9 mouse cellular contexts compared by ENCODE assay signal in the genomic region with DNA sequence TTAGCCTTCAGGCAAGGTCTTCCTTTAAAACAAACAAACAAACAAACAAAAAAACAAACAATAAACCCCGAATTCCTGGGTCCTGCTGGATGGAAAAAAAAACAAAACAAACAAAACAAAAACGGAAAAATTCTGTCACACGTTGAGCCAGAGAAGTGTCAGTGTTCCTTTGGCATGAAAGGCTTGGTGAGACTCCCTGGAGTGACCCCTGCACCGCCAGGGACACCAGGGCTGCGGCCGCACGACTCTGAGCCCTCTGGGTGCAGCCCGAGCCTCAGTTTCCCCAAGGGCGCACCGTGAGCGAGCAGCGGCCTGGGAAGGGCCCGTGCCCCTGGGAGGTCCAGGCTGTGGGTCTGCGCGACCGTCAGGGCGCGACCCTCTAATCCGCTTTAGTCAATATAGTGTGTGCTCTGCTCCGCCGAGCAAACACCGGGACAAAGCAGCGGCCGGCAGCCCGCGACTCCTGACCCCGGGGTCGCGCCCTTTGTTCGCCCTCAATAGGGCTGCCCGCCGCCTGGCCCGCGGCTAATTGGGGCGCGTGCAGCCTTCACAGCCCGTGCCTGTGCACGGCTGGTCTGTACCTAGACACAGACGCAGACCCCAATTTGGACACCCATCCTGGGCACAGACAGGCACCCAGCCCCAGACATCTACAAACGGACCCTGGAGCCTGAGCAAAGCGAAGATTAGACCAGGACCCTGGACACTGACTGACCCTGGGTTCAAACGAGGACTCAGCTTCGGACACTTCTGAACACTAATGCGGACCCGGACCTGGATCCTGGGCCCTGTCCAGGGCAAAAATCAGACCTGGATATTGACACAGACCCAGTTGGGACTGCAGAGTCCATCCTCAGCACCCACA.
DNase-seq lines count a peak whose midpoint lies in the region; ATAC-seq lines count a peak whose summit lies in the region.
"Had no signal": no experiment of that assay in that cellular context is flagged by ENCODE, and none has a peak within 500 bp of the region (broad histone marks: within the 10 kb centered on the region; RNA-seq: fewer than 3 reads in every experiment).

No protein-coding gene starts in this region.

- WGBS in kidney, embryonic 16.5 days: 18% methylated on average over 45 of the region's 45 CpGs
- 9% methylated on average over 45 of the region's 45 CpGs for WGBS in midbrain, embryonic 16.5 days

- peak overlapping the region; percentile 28 for H3K4me2 ChIP-seq in kidney, embryonic 16.5 days (replicated peaks; ENCODE audit: low read depth, low read length)
- peak overlapping the region; percentile 27; the same call in 1 of the 2 replicates for H3K4me2 ChIP-seq in midbrain, embryonic 16.5 days (ENCODE audit: low read length)
- H3K4me2 ChIP-seq: lung, embryonic 14.5 days had no signal

- no peaks in the 10 kb centered on the region for H3K36me3 ChIP-seq in kidney, embryonic 16.5 days (ENCODE audit: insufficient read depth, low read length)
- no peaks in the 10 kb centered on the region for H3K36me3 ChIP-seq in midbrain, embryonic 16.5 days (ENCODE audit: control insufficient read depth, insufficient read depth, low read length)

- H3K9me3 ChIP-seq in kidney, embryonic 16.5 days (ENCODE audit: low read length): no peaks in the 10 kb centered on the region
- H3K9me3 ChIP-seq in midbrain, embryonic 16.5 days (replicated peaks; ENCODE audit: control insufficient read depth, low read length, poor library complexity, severe bottlenecking): no peaks in the 10 kb centered on the region

- no peak overlapping the region for H3K27ac ChIP-seq in kidney, embryonic 16.5 days (ENCODE audit: low read length)
- no peak overlapping the region for H3K27ac ChIP-seq in midbrain, embryonic 16.5 days (ENCODE audit: low read length)

- peaks cover 13% of the 10 kb centered on the region for H3K4me1 ChIP-seq in kidney, embryonic 16.5 days (ENCODE audit: insufficient read depth, low read length)
- peaks cover 2% of the 10 kb centered on the region; the same call in 1 of the 2 replicates for H3K4me1 ChIP-seq in midbrain, embryonic 16.5 days (ENCODE audit: control insufficient read depth, insufficient read depth, low read length)

- peaks cover 4% of the 10 kb centered on the region for H3K27me3 ChIP-seq in kidney, embryonic 16.5 days (ENCODE audit: insufficient read depth, low read length)
- peaks cover 51% of the 10 kb centered on the region for H3K27me3 ChIP-seq in midbrain, embryonic 16.5 days (ENCODE audit: control insufficient read depth, insufficient read depth, low read depth, low read length)

- ATAC-seq in kidney, embryonic 16.5 days (ENCODE audit: low FRiP score, low TSS enrichment): no peak
- ATAC-seq in midbrain, embryonic 16.5 days: no peak

- H3K9ac ChIP-seq in kidney, embryonic 16.5 days (replicated peaks; ENCODE audit: low read length): peak overlapping the region; percentile 44; the same call in 1 of the 2 replicates
- H3K9ac ChIP-seq in midbrain, embryonic 16.5 days (ENCODE audit: low read depth, low read length): peak overlapping the region; percentile 1; the same call in 1 of the 2 replicates
- H3K9ac ChIP-seq: lung, embryonic 14.5 days had no signal

- H3K4me3 ChIP-seq in kidney, embryonic 16.5 days (ENCODE audit: low read length): peak overlapping the region; percentile 15; the same call in 1 of the 2 replicates
- H3K4me3 ChIP-seq in midbrain, embryonic 16.5 days (ENCODE audit: low read depth, low read length): no peak overlapping the region; the same call in 1 of the 2 replicates

- DNase-seq in heart, adult 11 months: peak; percentile 88
- DNase-seq in heart, adult 8-10 months (ENCODE audit: low spot score): no peak
- DNase-seq in cerebellum, postnatal 25 days: peak; percentile 45 to 49
- DNase-seq in adrenal gland, postnatal 10 days: no peak
- no peak for DNase-seq in ovary, adult 18-20 months (ENCODE audit: low spot score)
- DNase-seq in adrenal gland, postnatal 4 days (ENCODE audit: low spot score in 2 of 2): no peak
- DNase-seq: lung, embryonic 14.5 days had no signal

Comparison
In these comparisons a context has a peak if more than half of its experiments do, and no peak if none do; other contexts are left out.
1. DNase-seq: peak in heart, adult 11 months (single experiment) and cerebellum, postnatal 25 days (2 of 2); none in heart, adult 8-10 months (single experiment), adrenal gland, postnatal 10 days (single experiment), ovary, adult 18-20 months (single experiment) and adrenal gland, postnatal 4 days (0 of 2).